Mouse (Mus musculus) bone marrow macrophage, adult 2 months (primary cell): ENCODE results near the gene Fcgr1.

Experiments
- CTCF ChIP-seq: IDR thresholded peaks from 2 replicates; pipeline ENCODE4 v1.5.1; 2012; ENCODE audit warnings: low read depth, mild to moderate bottlenecking, low read length, moderate library complexity
- POLR2A ChIP-seq: IDR thresholded peaks from 2 replicates; pipeline ENCODE4 v1.6.1; 2012; ENCODE audit warnings: mild to moderate bottlenecking, low read depth, low read length, borderline replicate concordance

GRCm38 (mm10) chr3:96330181-96330580 is 36.4 kb upstream of the Fcgr1 start:
- TF ChIP-seq POLR2A (no peak), CTCF (no peak)
